Mouse (Mus musculus) erythroblast, embryonic 14.5 days (primary cell): ENCODE data around the gene Tsfm.

ENCODE experiments used
- GATA1 ChIP-seq: IDR thresholded peaks from 2 replicates; pipeline ENCODE4 v1.6.1; 2012; ENCODE audit warnings: low read length, inconsistent platforms, mixed read lengths
- TAL1 ChIP-seq: IDR thresholded peaks from 3 replicates; pipeline ENCODE4 v1.6.1; 2012; ENCODE audit warnings: low read length, inconsistent platforms, mixed read lengths

DNA sequence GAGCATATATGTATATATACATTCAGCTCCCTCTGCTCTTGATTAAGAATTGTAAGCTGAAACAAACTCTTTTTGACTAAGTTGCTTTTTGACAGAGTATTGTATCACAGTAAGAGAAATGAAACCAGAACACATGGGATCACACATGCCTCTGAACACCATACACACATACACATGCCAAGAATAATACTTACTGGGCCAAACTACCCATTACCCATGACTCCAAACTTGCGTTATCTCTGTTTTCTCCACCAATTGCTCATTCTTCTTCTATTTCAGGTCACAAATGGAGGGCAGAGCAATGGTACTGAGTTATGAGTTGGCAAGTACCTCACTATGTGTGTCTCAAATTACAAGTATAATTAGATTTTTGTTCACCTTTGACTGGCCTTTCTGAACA is 43.3 kb upstream of the Tsfm start:
- TF ChIP-seq GATA1: no peak
- no peak for TF ChIP-seq TAL1
